Mouse (Mus musculus): ENCODE data around the gene Eya2. TPM values are rescaled to one million over a fixed set of nuclear protein-coding genes. Genes with fewer than 3 reads are reported as not detected.

The Eya2 gene
- polyA plus RNA-seq, 1 experiment: 4.3 TPM

DNA sequence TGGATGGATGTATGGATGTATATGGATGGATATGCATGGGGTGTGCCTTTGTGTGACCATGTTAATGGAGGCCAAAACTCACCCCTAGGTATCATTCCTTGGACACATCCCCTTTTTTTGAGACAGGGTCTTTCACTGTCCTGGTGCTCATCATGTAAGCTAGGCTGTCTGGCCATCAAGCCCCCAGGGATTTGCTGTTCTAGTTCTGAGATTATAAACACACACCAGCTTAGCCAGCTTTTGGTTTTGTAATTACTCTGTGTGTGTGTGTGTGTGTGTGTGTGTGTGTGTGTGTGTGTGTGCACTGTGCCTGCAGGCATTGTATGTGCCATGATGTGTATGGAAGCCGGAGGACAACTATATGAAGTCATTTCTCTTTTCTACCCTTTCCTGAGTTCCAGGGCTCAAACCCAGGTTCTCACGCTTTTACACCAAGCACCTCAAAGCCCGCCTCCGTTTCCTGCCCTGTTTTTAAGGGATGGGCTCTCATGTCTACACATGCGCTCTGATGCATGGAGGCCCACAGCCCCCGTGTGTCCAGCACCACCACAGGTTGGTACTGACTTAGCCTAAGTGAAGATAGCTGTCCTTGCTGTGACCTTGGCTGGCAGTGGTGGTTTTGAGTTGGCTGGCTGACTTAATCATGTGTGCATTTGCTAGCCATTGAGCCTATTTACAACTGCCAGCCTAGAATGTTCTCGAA, 16.9 kb downstream of the Eya2 start:
- TF ChIP-seq CTCF (IDR thresholded peaks at IDR 0.05; ENCODE audit: borderline replicate concordance, insufficient read depth, low read length) (no peak), POLR2A (IDR thresholded peaks at IDR 0.05; ENCODE audit: low read depth, low read length) (no peak)
- no peaks in the 10 kb centered on the region for H3K4me1 ChIP-seq (ENCODE audit: control insufficient read depth, insufficient read depth, low read length)
- H3K4me3 ChIP-seq (ENCODE audit: insufficient read depth, low read length): no peak overlapping the region
- H3K27ac ChIP-seq (ENCODE audit: insufficient read depth, low read length): no peak overlapping the region

DNA sequence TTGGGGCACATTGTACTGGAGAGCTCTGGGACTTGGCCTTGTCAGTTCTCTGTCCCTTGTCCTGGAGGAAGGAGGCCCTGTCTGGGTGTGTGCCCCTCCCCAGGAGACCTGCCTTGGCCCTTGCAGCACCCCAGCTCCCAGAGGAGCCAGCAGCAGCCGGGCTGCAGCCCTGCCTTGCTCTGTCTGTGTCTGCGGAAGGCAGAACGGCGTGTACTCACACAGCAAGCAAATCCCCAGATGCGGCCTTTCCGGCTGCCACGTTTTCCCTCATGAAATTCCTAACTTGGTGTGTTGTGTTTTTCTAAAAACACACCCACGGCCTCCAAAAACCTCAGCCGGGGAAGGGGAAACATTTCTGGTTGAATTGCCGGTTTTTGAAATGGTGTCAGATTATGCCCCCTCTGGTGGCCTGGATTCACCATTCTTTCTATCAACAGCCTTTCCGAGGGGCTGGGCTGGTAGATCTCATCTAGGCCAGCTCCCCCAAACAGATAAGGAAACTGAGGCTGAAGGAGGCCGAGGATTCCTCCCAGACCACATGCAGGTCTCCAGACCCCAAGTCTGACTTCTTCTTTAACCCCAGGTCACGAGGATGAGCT, 19.0 kb downstream of the Eya2 start:
- Histone ChIP-seq H3K27ac (ENCODE audit: insufficient read depth, low read length) (no peak overlapping the region), H3K4me1 (ENCODE audit: control insufficient read depth, insufficient read depth, low read length) (no peaks in the 10 kb centered on the region), H3K4me3 (ENCODE audit: insufficient read depth, low read length) (no peak overlapping the region)
- TF ChIP-seq POLR2A (IDR thresholded peaks at IDR 0.05; ENCODE audit: low read depth, low read length) (no peak), CTCF (IDR thresholded peaks at IDR 0.05; ENCODE audit: borderline replicate concordance, insufficient read depth, low read length) (no peak)

DNA sequence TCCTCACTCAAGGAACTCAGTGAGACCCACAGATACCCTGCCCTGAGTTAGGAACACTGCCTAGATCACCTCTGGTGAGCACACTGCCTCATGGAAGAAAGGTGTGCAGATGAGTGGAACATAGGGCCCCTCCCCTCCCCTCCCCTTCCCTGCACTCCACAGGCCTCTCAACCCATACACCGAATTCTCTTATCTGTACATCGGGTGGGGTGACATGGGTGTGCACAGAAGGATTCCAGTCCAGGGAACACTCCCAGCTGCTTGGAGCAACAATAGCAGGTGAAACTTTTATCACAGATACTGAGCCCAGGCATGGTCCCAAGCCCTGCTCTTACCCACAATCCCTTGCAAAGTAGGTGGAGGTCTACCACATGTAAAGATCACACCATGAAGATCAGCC, 26.7 kb downstream of the Eya2 start:
- no peaks in the 10 kb centered on the region for H3K4me1 ChIP-seq (ENCODE audit: control insufficient read depth, insufficient read depth, low read length)
- no peak for TF ChIP-seq CTCF (IDR thresholded peaks at IDR 0.05; ENCODE audit: borderline replicate concordance, insufficient read depth, low read length)
- no peak for TF ChIP-seq POLR2A (IDR thresholded peaks at IDR 0.05; ENCODE audit: low read depth, low read length)
- H3K4me3 ChIP-seq (ENCODE audit: insufficient read depth, low read length): no peak overlapping the region
- no peak overlapping the region for H3K27ac ChIP-seq (ENCODE audit: insufficient read depth, low read length)

DNA sequence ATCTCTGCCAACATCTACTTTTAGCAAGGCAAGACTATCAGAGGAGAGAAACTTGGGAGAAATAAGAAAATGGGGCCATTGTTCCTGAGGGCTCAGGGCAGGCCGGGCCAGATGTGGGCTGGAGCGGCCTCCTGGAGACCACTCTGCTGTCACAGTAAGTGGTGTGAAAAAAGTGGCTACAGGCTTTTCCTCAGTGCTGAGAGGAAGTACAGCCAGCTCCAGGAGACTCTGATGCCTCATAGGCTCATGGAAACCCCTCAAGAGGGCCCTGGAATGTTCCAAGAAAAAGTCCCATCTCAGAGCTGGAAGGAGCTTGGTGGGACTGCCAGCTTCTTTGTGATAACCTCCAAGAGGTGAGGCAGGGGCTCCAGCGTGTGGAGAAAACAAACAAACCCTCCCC, 27.8 kb downstream of the Eya2 start:
- H3K4me1 ChIP-seq (ENCODE audit: control insufficient read depth, insufficient read depth, low read length): no peaks in the 10 kb centered on the region
- H3K27ac ChIP-seq (ENCODE audit: insufficient read depth, low read length): no peak overlapping the region
- H3K4me3 ChIP-seq (ENCODE audit: insufficient read depth, low read length): no peak overlapping the region
- no peak for TF ChIP-seq CTCF (IDR thresholded peaks at IDR 0.05; ENCODE audit: borderline replicate concordance, insufficient read depth, low read length)
- no peak for TF ChIP-seq POLR2A (IDR thresholded peaks at IDR 0.05; ENCODE audit: low read depth, low read length)

DNA sequence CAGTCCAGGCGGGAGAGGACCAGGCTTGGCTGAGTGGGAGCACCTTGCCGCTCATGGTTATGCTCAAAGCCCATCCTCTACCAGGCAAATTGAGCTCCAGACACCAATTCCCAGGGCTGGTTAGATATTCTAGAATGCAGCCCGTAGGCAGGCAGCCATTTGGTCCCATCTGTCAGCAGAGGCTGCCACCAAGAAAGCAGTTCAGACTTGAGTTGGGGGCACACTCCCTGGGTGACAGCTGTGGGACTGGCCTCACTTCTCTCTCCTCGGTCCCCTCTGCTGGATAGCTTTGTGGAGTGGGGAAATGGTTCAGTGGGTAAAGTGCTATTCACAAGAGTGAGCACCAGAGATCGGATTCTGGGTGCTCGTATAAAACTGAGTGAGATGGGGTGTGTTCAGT, 32.0 kb downstream of the Eya2 start:
- TF ChIP-seq POLR2A (IDR thresholded peaks at IDR 0.05; ENCODE audit: low read depth, low read length) (no peak), CTCF (IDR thresholded peaks at IDR 0.05; ENCODE audit: borderline replicate concordance, insufficient read depth, low read length) (no peak)
- Histone ChIP-seq H3K4me3 (ENCODE audit: insufficient read depth, low read length) (no peak overlapping the region), H3K4me1 (ENCODE audit: control insufficient read depth, insufficient read depth, low read length) (no peaks in the 10 kb centered on the region), H3K27ac (ENCODE audit: insufficient read depth, low read length) (no peak overlapping the region)

GRCm38 (mm10) chr2:165627974-165628373, 33.1 kb downstream of the Eya2 start:
- no peak overlapping the region for H3K27ac ChIP-seq (ENCODE audit: insufficient read depth, low read length)
- H3K4me1 ChIP-seq (ENCODE audit: control insufficient read depth, insufficient read depth, low read length): no peaks in the 10 kb centered on the region
- H3K4me3 ChIP-seq (ENCODE audit: insufficient read depth, low read length): no peak overlapping the region
- TF ChIP-seq POLR2A (IDR thresholded peaks at IDR 0.05; ENCODE audit: low read depth, low read length): no peak
- TF ChIP-seq CTCF (IDR thresholded peaks at IDR 0.05; ENCODE audit: borderline replicate concordance, insufficient read depth, low read length): no peak

GRCm38 (mm10) chr2:165629900-165630299, 35.1 kb downstream of the Eya2 start:
- H3K27ac ChIP-seq (ENCODE audit: insufficient read depth, low read length): no peak overlapping the region
- H3K4me1 ChIP-seq (ENCODE audit: control insufficient read depth, insufficient read depth, low read length): no peaks in the 10 kb centered on the region
- TF ChIP-seq CTCF (IDR thresholded peaks at IDR 0.05; ENCODE audit: borderline replicate concordance, insufficient read depth, low read length) (no peak), POLR2A (IDR thresholded peaks at IDR 0.05; ENCODE audit: low read depth, low read length) (no peak)
- H3K4me3 ChIP-seq (ENCODE audit: insufficient read depth, low read length): no peak overlapping the region

DNA sequence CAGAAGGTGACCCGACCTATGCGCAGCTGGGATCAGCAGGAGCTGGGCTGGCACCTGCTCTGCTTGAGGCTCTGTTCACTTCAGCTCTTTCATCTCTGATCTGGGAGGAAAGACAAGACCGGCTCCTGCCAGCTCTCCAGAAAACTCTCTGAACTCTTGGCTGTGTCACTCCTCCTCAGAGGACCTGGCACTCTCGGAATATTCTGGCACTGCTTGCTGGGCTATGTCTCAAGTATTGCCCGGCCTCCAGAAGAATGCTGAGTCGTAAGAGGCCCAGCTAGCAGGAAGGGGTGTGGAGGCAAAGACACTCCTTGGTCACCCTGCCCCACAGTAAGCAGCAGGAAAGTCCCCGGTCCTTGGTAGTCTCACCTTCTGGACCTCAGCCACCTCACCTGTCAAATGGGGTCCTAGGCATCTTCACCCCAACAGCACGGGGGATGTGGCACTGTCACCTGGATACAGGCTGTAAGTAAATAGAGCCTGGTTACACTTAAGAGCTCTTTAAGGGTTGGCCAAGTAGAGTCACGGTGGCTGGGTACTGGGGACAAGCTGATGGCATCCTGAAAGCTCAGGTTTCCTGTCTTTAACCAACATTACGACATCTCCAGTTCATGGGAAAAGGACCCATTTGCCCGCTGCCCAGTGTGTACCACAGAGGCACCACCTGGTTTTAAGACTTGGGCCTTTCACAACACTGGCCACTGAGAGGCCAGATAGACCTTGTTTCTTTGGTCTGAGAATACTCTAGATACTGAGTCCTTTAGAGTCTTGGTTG, 38.4 kb downstream of the Eya2 start:
- Histone ChIP-seq H3K4me1 (ENCODE audit: control insufficient read depth, insufficient read depth, low read length) (no peaks in the 10 kb centered on the region), H3K4me3 (ENCODE audit: insufficient read depth, low read length) (no peak overlapping the region), H3K27ac (ENCODE audit: insufficient read depth, low read length) (no peak overlapping the region)
- TF ChIP-seq CTCF (IDR thresholded peaks at IDR 0.05; ENCODE audit: borderline replicate concordance, insufficient read depth, low read length): no peak
- TF ChIP-seq POLR2A (IDR thresholded peaks at IDR 0.05; ENCODE audit: low read depth, low read length): no peak

GRCm38 (mm10) chr2:165634481-165634880, 39.6 kb downstream of the Eya2 start:
- Histone ChIP-seq H3K4me3 (ENCODE audit: insufficient read depth, low read length) (no peak overlapping the region), H3K27ac (ENCODE audit: insufficient read depth, low read length) (no peak overlapping the region), H3K4me1 (ENCODE audit: control insufficient read depth, insufficient read depth, low read length) (no peaks in the 10 kb centered on the region)
- TF ChIP-seq CTCF (IDR thresholded peaks at IDR 0.05; ENCODE audit: borderline replicate concordance, insufficient read depth, low read length) (no peak), POLR2A (IDR thresholded peaks at IDR 0.05; ENCODE audit: low read depth, low read length) (no peak)
